Mouse (Mus musculus): Measurements from ENCODE around the gene Slc35d2.
"Not testable (repeated sequence)": the region's sequence is repeated elsewhere in the genome, so short reads cannot be mapped to it uniquely, and the experiment has no call there.

The Slc35d2 gene

DNA sequence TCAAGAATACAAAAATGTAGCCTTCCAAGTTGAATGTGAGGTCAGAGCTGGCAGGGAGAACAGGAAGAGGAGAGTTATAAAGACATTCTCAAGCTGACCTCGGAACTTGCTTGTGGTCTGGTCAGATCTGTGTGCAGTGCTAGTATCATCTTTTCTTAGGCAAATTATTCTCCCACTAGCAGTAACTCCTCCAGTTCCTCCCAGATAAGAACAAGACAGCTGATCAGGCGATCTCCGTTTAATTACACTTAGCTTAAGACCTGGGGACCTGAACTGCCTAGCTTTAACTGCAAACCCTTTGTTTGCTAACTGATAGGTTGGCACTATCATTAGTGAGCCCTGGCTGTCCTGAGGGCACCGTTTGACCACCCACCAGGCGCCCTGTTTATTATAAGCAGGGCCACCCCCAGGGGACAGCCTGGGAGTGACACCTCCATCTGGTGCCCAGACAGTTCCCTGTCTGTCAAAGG, 20.8 kb downstream of the Slc35d2 start:
- no peak for DNase-seq

DNA sequence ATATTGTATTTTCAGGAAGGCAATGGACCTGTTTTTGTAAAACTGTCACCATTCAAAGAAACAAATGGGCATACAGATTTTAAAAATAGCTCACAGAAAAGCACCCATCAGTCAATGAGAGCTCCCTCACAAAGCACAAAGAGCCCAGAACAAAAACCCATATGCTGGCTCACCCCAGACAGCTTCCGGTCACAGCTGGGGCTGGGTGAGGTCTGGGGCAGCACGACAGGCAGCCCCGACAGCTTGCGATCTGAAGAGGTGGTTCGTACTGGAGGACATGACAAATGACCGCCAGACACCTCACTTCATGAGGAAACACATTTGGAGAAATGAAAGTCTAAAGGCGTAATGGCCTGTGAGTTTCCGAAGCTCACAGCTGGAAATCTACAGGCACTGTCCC, 21.6 kb downstream of the Slc35d2 start:
- no peak for DNase-seq

DNA sequence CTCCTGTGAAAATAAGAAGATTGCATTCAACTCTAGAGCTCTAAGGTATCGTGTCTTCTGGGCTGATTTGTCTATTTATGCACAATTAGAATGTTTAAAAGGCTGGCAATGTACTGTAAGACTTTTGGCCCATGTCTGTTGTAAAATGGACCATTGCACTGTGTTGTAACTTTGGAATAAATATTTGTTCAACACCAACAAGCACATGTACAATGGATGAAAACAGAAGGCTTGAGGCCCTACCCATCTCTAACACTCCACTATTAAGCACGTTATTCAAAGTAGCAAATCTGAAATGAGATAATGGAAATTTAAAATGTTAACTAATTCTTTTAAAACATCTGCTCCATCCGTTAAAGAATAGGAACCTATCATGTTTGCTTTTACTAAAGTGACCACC, 22.1 kb downstream of the Slc35d2 start:
- no peak for DNase-seq

DNA sequence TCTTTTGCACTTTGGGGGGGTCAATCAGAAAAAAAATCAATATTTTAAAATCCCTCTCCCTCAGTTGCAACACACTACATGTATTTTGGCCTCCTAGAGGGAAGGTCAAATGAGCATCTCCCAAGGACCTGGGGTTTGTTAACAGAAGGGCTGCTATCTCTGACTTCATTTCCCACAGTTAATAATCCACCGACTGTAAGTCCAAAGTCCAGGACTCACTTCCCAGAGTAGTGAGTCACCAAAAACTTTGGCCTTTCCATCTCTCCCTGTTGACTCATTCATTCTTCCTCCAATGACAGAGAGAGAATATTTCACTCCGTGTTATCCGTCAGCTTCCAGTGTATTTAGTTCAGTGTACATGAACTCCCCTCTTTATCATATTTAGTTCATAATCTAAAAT, 23.5 kb downstream of the Slc35d2 start:
- no peak for DNase-seq

DNA sequence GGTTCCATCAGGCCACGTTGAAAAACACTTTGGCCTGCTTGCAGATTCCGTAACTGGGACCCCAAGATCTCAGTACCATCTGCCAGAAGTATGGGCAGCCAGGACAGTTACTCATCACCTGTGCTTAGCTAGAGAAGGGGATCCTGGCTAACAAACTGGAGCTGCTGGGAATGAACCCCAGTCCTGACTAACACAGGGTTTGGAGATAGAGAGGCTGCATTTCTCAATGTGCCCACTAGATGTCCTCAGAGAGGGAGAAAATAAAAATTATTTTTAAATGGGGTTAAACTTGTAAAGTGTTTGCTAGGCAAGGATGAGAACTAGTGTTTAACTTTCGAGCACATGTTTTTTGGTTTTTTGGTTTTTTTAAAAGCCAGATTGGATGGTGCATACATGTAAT, 29.0 kb downstream of the Slc35d2 start:
- DNase-seq, result peak; percentile 47

DNA sequence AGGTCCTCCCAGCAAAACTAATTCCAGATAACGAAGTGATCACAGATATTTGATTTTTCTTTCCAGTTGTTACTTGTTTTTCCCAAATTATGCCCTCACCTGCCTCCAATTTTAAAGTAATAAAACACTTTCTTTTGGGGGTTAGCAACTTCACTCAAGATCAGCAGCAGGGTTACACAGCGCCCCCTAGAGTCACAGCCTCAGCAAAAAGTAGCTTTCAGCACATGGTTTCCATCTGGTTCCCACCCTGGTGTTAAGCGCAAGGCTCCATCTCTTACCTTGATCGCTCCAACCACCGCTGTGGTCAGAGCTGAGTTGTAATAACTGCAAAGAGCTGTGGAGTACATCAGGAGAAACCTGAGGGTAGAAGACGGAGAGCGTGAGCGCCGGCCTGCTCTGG, 30.2 kb downstream of the Slc35d2 start:
- peak; percentile 48 for DNase-seq

DNA sequence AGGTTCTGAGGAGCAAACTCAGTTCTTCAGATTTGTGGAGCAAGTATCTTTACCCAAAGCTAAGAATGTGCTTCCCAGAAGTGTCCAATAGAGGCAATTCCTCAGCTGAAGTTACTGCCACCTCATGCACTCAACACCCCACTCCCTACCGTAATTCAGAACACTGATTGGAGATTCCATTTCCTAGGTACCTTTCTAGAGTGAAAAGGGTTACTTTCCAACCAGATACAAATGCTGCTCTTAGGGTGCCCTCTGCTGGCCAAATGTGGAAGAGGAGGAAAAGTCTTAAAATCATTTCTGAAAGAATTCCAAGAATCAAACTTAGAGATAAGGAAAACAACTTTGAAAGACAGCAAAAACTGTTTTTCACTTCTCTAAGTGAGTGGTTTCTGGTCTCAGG, 35.8 kb downstream of the Slc35d2 start:
- peak; percentile 88 for DNase-seq

DNA sequence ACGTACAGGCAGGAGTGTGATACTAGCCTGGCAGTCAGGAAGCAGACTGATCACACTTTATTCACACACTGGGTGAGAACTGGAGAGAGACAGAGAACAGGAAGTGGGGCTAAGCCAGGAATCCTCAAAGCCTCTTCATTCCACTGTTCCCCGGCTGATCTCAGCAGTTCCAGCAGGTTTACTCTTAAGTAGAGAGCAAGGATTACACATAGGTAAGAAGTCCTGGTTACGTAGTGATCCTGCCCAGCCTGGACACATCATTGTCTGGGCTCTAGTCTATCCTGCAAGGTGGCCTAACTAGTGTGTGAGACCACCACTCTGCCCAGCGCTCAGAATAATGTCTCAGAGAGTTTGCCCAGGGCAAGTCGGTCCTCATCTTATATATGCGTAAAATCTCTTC, 36.4 kb downstream of the Slc35d2 start:
- DNase-seq, result no peak

DNA sequence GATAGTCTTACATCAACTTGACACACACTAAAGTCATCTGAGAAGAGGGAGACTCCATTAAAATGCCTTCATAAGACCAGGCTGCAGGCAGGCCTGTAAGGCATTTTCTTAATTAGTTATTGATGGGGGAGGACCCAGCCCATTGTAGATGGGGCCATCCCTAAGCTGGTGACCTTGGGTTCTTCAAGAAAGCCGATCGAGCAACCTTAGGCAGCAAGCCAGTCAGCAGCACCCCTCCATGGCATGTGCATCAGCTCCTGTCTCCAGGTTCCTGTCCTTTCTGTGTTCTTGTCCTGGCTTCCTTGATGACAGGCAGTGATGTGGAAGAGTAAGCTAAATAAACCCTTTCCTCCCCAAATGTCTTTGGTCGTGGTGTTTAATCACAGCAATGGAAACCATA, 37.0 kb downstream of the Slc35d2 start:
- no peak for DNase-seq

DNA sequence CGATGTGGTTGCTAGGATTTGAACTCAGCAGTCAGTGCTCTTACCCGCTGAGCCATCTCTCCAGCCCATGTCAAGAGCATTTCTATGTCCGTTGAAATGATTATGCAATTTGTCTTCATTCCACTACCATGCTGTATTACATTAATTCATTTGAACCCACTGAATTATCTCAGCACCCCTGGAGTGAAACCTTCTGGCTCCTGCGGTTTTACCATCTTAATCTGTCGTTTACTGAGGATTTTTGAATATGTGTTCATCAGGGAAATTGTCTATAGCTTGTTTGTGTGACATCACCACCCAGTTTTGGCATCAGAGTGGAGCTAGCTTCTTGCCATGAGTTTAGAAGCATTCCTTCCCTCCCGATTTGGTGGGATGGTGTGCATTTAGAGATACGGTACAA, 38.2 kb downstream of the Slc35d2 start:
- no peak for DNase-seq

DNA sequence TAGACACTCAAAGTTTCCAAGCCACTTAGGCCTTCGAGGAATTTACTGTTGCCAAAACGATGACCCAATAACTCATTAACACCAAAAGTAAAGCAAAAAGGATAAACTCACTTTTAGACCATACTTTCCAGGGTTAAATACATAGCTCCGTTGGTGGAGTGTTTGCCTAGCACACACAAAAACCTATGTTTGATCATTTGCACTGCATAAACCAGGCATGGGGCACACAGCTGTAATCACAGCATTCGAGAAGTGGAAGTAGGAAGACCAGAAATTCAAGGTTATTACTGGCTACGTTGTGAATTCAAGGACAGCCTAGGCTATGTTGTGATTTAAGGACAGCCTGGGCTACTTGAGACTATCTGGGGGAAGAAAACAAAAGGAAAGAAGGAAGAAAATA, 38.9 kb downstream of the Slc35d2 start:
- no peak for DNase-seq

DNA sequence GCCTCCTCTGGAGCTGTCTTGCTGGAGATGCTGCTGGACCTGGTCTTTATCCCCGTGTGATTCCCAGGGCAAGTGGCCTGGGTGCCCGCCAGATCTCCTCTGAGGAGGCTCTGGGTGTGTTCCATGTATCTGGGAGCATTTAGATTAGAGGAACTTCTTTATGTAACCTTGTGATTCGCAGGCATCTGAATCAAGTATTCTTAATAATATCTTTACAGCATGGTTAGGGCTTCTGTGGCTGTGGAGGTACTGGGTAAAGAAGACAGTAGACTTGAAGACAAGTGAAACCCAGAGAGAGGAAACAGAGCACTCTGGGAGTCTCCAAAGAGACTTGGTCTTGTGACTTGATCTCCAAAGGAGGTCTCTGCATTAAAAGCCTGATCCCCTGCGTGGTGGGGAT, 40.0 kb downstream of the Slc35d2 start, which contains the start of gene Hsd17b3:
TSS of gene Hsd17b3 (minus strand) at position 101 of the 400 bp plus-strand sequence.
- no peak for DNase-seq

DNA sequence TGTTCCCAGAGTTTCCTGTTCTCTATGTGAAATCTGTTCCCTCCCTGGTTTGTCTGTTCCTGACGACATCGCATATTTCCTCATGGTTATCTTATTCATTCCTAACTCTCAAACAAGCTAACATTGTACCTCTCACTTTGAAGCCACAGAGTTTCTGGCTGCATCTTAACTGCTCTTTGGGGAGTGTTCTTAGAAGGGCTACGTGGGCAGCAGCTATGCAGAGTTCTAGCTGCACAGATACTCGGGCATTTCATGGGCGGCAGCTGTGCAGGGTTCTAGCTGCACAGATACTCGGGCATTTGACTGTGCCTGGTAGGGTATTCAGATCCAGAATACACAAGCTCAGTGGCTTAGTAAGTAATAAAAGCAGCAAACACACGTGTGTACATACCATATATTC, 41.1 kb downstream of the Slc35d2 start:
- DNase-seq, result no peak

DNA sequence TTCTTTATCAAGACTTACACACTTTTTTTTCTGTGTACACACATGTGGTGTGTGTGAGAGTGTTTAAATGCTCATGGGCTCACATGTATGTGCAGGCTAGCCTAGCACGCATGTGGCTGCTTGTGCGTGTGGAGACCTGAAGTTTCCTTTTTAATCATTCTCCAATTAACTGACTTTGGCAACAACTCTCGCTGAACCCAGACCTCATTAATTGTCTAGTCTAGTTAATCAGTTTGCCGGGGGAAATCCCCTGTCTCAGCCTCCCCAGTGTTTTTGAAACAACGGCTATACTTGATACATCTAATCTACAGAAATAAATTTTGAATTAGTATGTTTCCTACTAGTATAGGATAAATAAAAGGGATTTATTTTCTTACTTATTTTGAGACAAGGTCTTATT, 43.1 kb downstream of the Slc35d2 start:
- DNase-seq, result no peak

DNA sequence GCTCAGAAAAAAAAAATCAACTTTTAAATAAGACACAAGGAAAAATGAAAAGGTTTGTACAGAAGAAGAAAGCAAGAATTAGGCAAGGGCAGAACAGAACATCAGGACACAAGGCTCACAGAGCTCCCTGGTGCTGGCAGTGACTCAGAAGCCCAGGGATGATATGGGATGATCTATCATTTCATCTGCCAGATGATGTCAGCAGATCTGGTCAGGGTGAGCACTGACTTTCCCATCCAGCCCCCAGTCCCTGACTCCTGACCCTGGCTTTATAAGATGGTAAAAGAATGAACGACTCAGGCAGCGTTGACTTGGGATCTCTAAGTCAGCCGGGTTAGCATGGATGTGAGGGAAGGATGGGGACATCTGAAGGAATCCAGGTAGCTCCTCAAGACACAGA, 45.8 kb downstream of the Slc35d2 start:
- no peak for DNase-seq

DNA sequence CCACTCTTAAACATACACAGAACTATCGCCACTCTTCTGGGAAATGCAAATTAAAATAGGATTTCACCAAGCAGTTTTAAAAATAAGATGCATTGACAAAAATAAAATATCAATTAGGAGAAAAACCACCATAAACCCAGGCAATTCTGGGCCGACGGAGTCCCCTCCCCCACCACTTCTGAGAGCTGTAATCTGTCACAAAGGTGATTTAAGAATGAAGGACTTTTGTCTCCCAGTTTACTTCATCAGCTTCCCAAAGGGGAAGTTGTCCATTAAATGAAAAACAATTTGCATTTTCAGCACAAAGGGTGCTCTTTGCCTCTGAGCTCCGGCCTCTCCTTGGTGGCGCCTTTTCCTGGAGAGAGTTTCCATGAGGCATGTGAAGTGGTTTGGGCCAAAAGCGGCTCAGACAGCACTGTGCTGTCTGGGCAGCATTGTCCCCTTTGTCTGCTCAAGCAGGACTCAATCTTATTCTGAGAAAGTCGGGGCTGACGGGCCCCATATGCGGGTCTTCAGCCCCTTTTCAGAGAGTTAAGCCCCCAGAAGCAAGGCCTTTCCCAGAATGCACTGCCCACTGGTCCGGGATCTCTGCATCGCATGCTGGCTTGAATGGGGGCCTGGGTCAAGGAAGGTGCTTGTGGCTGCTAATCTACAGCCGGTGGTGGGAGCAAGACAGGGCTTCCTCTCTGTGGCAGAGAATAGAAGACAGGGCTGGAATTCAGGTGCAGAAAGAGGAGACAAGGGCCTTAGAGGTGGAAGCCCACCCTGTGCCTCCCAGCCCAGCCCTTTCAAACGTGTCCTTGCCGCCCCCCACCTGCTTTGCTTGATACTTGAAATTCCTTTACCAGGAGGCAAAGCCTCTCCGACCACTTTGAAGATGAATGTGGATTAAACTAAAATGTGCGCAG, 47.9 kb downstream of the Slc35d2 start:
- DNase-seq, result no peak

DNA sequence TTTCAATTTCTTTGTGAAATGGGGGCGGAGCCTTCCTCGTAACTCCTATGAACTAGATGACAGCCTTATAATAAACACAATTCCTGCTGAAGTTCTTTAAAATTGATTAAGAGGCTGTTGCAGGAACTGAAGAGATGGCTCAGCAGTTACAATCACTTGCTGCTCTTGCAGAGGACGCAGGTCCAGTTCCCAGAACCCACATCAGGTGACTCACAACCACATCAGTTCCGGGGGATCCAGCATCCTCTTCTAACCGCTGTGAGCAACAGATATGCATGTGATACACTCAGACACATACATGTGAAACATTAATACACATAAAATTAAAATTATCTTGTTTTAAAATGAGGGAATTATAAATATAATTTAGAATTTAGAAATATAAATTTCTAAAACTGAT, 51.6 kb downstream of the Slc35d2 start:
- no peak for DNase-seq

DNA sequence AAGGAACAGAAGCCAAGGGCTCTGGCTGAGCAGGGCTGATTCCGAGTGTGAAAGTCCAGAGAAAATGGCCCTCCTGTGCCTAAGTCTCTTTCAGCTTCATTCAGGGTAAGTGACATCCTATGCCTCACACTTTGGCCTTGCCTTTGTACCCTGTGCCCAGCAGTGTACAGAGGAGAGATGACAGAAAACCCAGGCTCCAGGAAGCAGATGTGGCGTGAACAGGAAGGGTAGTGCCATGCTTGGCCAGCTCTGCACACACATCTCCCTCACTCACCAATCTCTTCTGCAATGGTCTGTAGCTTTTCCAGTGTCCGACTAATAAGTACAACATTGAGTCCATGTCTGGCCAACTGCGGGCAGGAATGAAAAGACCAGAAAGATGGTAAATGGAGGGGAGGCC, 53.1 kb downstream of the Slc35d2 start:
- DNase-seq, result no peak

DNA sequence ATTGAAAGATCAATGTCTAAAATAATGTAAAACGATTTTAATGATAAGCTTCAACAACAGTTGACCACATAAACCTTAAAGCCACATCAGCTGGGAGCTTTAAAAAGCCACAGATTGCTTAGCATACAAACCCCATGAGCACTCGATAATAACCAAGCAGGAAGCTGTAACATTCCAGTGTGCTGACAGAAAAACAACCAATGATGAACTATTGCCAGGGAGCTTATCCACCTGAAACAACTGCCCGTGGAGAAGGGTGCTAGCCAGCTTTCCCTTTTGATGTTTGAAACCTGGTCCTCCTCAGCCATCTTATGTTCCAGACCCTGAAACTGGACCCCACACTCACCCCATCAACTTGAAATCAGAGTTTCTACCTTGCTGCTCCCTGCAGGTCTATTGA, 62.5 kb downstream of the Slc35d2 start:
- no peak for DNase-seq

DNA sequence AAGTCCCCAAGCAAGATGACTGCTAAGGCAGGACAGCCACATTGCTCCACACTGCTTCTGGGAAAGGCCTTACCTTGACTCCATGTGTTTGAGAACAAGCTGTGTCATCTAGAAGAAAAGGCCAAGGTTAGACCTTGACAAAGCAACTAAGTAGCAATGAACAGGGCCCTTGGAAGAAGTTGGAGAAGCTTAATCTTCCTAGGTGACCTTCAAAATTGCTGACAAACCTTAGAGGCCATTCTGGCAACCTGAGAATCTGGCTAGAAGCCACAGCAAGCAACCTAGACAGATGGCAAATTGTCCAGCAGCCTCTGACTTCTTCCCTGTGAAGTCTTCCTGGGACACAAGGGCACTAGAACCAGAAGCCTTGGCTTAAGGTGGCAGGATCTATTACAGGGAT, 64.9 kb downstream of the Slc35d2 start:
- DNase-seq, result no peak

DNA sequence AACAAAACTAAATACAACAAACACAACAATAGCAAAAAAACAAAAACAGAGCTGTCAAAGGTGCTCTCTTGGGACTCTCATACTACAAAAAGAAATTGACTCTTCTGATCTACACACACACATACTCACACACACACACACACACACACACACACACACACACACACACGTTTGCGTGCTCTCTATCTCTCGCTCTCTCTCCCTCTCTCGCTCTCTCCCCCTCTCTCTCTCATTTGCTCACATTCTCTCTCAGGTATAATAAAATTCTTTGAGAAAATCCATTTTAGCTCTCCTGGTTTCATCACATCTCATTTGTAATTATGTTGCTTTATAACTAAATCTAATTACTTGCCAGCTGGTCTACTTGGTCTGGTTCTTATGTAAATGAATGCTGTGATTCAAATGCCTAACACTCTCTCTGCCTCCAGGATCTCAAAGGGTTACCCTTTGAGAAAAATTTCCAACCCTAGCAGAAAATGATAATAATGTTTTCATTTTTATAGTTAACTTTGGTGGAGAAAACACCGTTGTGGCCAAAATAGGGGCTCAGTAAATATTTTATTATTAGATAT, 68.1 kb downstream of the Slc35d2 start:
- DNase-seq, result no peak

DNA sequence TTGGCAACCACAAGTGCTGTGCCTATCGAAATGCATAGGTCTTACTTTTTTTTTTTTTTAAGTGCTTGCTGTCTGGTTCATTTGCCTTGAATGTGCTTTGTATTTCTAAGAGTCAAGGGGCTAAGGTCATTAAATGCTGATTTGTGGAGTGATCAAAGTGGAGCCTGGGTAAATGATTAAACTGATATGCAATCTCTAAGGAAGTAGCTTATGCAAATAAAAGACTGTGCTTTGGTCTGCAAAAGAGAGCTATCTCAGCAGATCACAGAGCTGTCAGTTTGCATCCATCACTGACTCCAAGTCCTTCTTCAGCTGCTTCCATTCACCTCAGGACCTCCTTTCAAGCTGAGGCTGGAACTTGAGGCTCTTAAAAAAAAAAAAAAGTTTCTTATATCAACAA, 75.2 kb downstream of the Slc35d2 start:
- no peak for DNase-seq

DNA sequence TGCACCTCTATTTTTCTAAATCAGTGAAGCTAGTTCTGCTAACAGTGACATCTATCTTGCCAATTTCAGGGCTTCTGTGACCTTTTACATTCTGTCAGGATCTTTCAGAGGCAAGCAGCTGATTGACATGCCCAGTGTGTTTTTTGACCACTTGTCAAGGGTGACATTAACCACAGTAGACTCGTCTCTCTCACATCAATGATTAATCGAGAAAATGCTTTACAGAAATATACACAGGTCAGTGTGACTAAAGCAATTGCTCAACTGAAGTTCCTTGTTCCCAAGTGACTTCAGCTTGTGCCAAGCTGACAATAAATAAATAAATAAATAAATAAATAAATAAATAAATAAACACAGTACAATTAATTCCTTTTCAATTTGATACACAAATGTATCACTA, 76.9 kb downstream of the Slc35d2 start:
- DNase-seq, result not testable (repeated sequence)

DNA sequence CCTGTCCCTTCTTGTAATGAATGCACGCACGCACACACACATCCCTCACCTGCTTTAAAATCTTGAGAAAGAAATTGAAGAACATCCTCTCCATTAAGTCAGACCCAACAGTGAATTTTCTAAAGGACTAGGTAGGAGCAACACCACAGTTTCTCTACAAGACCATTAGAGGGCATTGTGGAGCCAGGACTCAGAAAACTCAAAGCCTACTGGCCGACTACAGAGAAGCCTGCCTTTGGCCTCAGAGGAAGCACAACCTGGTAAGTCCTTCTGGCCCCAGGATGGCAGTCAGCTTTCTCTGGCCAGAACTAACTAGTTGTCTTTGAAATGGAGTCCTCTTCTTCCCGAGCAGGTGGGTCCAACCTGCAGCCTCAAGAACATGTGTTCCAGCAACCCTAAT, 78.3 kb downstream of the Slc35d2 start:
- no peak for DNase-seq

DNA sequence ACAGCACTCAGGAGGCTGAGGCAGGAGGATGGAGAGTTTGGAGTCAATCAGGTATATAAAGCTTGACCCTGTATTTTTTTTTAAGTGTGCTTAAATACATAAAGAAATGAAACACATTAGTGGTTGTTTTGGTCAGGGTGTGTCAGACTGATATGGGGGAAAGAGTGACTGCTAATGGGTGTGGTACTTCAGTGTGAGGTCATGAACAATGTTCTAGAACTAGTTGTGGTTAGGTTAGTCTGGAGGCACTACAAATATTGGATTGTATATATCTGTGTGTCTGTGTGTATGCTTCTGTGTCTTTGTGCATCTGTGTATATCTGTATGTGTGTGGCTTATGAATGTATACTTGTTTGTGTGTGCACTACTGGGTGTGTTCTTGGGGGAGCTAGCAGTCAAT, 79.6 kb downstream of the Slc35d2 start:
- no peak for DNase-seq

Measured in right cerebral cortex, postnatal 4 days (tissue).